Mouse (Mus musculus): ENCODE data around the gene Cmc2.

DNA sequence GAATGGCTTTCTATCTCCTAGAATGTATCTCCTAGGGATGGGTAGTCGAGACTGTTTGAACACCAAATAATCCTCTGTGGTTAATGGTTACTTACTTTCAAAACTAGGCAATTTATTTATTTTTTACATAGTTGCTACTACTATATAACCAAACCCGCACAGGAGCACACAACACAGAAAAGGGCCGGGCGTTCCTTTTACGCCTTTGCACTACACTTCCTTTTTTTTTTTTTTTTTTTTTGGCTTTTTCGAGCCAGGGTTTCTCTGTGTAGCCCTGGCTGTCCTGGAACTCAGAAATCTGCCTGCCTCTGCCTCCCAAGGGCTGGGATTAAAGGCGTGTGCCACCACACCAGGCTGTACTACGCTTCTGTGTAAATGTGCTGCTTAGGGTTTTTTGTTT lies 39.9 kb downstream of the Cmc2 start:
- no peak for TF ChIP-seq POLR2A (IDR thresholded peaks at IDR 0.05; ENCODE audit: extremely low read depth, insufficient read depth, low read length)
- TF ChIP-seq CTCF (IDR thresholded peaks at IDR 0.05; ENCODE audit: low read depth, low read length), result no peak
